Mouse (Mus musculus) ovary, adult 2 months (tissue): ENCODE measurements around the gene Cry2. TPM values are rescaled to one million over a fixed set of nuclear protein-coding genes. Genes with fewer than 3 reads are reported as not detected.

Experiments
- polyA plus RNA-seq: library from polyadenylated mRNA; depleted of rRNA; stranded (reverse); fragments of >200 nt; gene quantifications from 2 replicates; pipeline ENCODE4 v1.2.3, GENCODE M21; 2012; rRNA removed

Cry2 gene
- 41.4 and 56.0 TPM in 2 replicates for polyA plus RNA-seq

DNA sequence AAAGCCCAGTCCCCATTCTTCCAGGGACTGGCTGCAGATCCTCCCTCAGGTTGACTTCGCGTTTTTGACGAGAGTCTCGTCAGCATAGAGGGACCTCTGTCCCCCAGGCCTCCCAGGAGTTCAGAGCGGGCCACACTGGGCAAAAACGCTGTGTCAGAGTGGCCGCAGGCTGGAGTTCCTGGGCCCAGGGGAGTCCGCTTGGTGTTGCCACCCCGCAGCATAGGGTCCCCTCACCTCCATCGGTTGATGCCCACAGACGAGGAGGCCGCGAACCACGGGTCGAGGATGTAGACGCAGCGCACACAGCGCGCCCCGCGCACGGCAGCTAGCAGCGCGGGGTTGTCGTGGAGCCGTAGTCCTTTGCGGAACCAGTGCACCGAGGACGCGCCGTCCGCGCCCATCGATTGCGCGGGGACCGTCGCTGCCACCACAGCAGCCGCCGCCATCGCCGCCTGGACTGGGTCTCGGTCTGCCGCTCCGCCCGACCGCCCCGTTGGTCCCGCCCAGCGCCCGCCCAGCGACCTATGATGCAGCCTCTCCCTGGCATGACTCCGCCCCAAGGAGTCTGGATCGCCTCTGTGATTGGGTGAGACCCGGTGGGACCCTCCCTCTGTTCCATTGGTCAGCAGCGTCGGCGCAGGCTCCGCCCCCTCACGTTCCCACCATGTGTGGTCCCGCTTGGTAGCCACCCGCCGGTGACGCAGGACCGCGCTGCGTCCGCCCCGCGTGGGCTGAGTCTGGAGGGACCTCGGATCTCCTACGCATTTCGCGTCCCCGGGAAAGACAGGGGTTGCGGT is at the start of gene Cry2:
Gene Cry2, minus strand, starts transcription at position 466 of the 797 bp plus-strand sequence.

DNA sequence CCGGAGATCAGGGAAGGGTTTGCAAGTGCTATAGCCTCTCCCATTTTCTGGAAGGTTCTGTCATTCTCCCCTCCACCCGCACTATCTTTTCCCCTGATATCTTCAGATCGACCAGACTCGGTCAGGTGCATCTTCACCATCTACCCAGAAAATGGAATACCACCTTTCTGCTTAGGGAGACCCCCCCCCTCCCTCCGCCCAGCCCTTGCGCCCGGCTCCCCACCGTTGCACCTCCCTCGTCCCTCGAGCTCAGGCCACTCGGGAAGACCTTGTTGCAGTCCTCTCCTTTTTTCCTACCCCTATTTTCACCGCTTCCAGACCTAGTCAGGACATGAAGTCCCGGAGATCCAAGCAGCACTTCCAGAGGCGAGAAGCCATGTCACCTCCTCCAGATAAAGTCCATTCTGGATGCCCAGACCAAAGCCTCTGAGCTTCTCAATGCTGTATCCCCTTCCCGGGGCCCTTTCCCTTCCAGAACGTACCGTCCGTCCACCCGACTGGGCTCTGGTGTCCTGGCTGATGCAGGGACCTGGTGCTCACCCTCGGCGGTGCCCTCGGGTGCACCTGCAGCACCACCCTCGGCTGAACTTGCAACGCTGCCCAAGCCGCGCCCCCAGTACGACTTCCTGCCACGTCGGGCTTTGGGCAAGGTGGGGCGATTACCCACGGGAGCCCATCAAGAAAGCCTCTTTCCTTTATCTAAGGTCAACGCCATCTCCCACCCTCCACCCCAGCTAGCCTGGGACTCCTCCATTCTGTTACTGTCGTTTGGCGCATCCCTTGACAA is 26.3 kb upstream of the Cry2 start, which contains the start of gene Slc35c1:
Gene Slc35c1, minus strand, starts transcription at position 618 of the 787 bp plus-strand sequence.

DNA sequence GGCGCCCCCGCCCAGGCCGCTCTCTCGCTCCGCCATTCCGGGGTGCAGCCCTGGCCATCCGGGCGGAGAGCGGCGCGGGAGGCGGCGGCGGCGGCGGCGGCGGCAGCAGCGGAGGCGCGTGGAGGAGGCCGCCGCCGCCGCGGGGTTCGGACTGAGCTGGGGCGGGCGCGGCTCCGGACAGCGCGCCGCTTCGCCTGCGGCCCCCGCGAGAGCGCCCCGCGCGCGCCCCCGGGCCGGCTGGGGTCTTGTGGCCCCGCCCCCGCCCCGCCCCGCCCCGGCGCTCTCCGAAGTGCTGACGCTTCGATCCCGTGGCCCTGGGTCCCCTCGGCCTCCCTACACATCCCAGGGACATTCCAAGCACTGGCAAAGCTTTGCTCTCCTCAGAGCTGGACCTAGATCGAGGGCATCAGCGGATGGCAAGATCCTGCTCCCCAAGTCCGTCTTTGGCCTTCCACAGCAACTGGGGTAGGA is 32.7 kb downstream of the Cry2 start, which contains the start of gene Mapk8ip1:
Gene Mapk8ip1, minus strand, starts transcription at position 173 of the 471 bp plus-strand sequence.

DNA sequence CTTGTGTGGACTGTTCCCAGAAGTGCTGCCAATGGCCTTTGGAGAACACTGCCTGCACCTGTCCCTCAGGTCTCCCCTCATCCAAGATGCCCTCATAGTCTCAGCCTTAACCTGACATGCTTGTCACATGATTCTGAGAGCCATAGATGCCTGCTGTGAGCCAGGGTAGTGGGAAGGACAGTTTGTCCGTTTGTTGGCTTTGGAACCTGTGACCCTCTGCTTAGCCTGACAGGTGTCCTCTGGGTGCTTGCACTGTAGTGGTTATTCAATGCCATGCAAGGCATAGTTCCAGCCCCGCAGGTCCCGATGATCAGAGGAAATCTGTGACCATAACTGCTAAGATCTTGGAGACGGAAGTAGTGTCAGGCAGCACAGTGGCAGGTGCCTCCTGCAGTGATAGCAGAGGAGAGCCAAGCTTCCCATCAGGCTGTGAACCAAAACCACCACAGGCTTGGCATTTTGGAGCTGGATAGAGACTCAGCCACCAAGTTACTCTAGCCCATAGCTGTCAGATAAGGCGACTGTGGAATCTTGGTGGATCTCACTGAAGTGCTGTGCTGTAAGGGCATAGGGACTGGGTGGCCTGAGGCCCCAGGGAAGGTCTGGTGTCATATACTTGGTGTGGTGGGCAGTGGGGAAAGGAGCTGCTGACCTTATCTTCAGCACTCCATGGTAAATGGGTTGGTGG is 51.8 kb downstream of the Cry2 start, which contains the start of gene 1700029I15Rik:
Gene 1700029I15Rik, plus strand, starts transcription at position 638 of the 688 bp plus-strand sequence.

DNA sequence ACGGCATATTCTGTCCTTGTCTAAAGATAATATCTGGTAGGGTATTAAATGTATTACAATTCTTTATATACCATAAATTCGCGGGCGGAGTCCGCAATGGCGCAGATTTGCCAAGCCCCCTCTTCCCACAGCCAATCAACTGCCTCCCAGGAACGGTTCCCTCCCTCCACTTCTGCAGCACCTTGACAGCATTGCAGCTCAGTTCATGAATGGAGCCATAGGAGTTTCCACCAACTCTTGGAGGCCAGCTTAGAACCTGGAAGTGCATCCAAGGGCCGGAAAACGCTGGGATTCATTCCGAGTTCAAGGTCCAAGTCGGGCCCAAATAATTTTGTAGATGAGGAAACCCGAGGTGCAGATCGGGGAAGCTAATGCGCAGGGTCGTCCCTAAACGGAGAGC is 59.3 kb downstream of the Cry2 start, which contains the start of the genes Pex16 and Large2:
Gene Pex16, plus strand, starts transcription at position 163 of the 400 bp plus-strand sequence.
Gene Large2, minus strand, starts transcription at position 356 of the 400 bp plus-strand sequence.

Other genes starting within 250 kb of the Cry2 start
- gene Pex16, start 59.4 kb downstream of the Cry2 start, polyA plus RNA-seq, result 86.2 and 90.2 TPM in 2 replicates
- 78.5 and 128 TPM in 2 replicates for gene Large2, start 59.2 kb downstream of the Cry2 start, polyA plus RNA-seq
- 3.8 and 4.2 TPM in 2 replicates for gene 1700029I15Rik, start 51.5 kb downstream of the Cry2 start, polyA plus RNA-seq
- 52.4 and 56.7 TPM in 2 replicates for gene Mapk8ip1, start 32.8 kb downstream of the Cry2 start, polyA plus RNA-seq
- 58.6 and 73.0 TPM in 2 replicates for gene Slc35c1, start 26.5 kb upstream of the Cry2 start, polyA plus RNA-seq
- 25.2 and 31.6 TPM in 2 replicates for gene Chst1, start 165.7 kb upstream of the Cry2 start, polyA plus RNA-seq